Mouse (Mus musculus) skeletal muscle tissue, postnatal 0 days (tissue): ENCODE measurements around the gene Rims3. TPM values are rescaled to one million over a fixed set of nuclear protein-coding genes. Genes with fewer than 3 reads are reported as not detected.

ENCODE experiments used
- microRNA-seq, 2 experiments: library from miRNA; unstranded; fragments of <30 nt; microRNA quantifications; one replicate each; pipeline ENCODE4; 2016
- polyA plus RNA-seq: library from polyadenylated mRNA; unstranded; fragments of >200 nt; fragmentation: Nextera tagmentation; extraction: Ambion mirVana; gene quantifications from 2 replicates; pipeline ENCODE4 v1.2.1, GENCODE M21; 2015

Rims3 gene
- polyA plus RNA-seq = 0.09 and 0.17 TPM in 2 replicates

GRCm38 (mm10) chr4:120854588-120855319 lies at the start of gene Rims3:
Gene Rims3, plus strand, starts transcription at chr4:120854816.

DNA sequence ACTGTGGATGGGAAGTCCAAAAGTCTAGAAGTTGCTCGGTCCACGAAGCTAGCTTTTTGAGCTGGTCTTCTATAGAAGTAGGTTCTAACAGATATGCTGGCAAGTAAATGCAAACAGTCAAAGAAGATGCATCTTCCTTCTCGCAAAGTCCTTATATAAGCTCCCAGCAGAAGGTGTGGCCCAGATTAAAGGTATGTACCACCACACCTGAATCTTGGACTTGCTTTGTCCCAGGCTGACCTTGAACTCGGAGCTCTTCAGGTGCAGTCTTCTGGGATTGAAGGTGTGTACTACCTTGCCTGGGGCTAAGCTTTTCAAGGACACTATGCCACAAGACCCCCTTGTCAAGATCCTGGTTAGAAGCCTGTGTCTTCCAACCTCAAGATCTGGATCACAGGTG lies 23.1 kb upstream of the Rims3 start, which contains the start of gene Nfyc:
Gene Nfyc, minus strand, starts transcription at position 101 of the 400 bp plus-strand sequence.

GRCm38 (mm10) chr4:120924554-120925299 lies 70.1 kb downstream of the Rims3 start, which contains the start of gene Exo5:
Gene Exo5, minus strand, starts transcription at chr4:120925017.

Small RNA genes lying within 50 kb of the gene (microRNA-seq; reads per million reads assigned to microRNA genes)
- 0 reads per million in 2 experiments for gene Gm23936

Other genes with a start within 250 kb of the Rims3 start
- gene Cited4, start 188.2 kb upstream of the Rims3 start, polyA plus RNA-seq = 16.2 and 19.9 TPM in 2 replicates
- gene Kcnq4, start 106.2 kb upstream of the Rims3 start, polyA plus RNA-seq = 8.2 and 11.8 TPM in 2 replicates
- 59.8 and 62.3 TPM in 2 replicates for gene Nfyc, start 23.2 kb upstream of the Rims3 start, polyA plus RNA-seq
- 6.6 and 7.2 TPM in 2 replicates for gene Exo5, start 70.2 kb downstream of the Rims3 start, polyA plus RNA-seq
- gene Zfp69, start 96.9 kb downstream of the Rims3 start, polyA plus RNA-seq = 2.0 and 2.1 TPM in 2 replicates
- gene Smap2, start 162.4 kb downstream of the Rims3 start, polyA plus RNA-seq = 6.8 and 8.8 TPM in 2 replicates
- gene Col9a2, start 184.6 kb downstream of the Rims3 start, polyA plus RNA-seq = 1.6 and 5.5 TPM in 2 replicates
- 15.9 and 18.5 TPM in 2 replicates for gene Zmpste24, start 243.4 kb downstream of the Rims3 start, polyA plus RNA-seq